Mouse (Mus musculus) c-Kit-positive CD71-negative TER-119-negative erythroid progenitor cells, embryonic 14.5 days (primary cell): Measurements from ENCODE around the gene Slpi.

ENCODE experiments used
- DNase-seq: peaks from one replicate; pipeline ENCODE4 v3.0.0-alpha.2; 2013; ENCODE audit warnings: low read depth

Gene Slpi

DNA sequence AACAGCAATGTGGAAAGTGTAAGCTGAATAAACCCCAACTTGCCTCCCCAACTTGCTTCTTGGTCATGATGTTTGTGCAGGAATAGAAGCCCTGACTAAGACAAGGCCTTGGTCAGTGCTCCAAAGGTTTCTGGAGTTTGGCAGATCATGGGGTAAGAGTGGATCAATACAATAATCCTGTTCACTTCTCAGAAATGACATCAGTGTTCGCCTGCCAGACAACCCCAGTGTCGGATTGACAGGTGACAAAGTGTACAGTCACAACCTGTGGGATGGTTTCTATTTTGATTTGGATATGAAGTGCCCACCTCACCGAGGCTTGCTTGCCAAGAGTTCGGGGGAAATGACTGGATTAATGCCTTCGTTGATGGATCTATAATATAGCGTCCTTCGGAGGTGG lies 32.4 kb upstream of the Slpi start:
- no peak for DNase-seq

DNA sequence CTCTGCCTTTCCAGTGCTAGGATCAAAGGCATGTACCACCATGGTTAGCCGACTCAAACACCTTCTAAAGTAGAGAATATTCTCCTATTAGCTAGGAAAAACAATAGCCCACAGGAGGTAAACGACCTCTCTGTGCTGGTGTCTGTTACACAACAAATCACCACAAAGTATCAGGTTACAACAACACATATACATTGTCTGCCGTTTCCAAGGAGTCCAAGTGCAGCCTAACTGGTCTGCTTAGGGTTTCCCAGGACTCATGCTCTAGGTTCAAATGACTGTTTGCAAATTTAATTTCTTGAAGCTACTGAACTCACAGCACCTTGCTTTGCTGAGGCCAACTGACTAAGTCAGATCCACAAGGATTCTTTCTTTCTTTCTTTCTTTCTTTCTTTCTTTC lies 30.6 kb upstream of the Slpi start:
- DNase-seq = no peak

DNA sequence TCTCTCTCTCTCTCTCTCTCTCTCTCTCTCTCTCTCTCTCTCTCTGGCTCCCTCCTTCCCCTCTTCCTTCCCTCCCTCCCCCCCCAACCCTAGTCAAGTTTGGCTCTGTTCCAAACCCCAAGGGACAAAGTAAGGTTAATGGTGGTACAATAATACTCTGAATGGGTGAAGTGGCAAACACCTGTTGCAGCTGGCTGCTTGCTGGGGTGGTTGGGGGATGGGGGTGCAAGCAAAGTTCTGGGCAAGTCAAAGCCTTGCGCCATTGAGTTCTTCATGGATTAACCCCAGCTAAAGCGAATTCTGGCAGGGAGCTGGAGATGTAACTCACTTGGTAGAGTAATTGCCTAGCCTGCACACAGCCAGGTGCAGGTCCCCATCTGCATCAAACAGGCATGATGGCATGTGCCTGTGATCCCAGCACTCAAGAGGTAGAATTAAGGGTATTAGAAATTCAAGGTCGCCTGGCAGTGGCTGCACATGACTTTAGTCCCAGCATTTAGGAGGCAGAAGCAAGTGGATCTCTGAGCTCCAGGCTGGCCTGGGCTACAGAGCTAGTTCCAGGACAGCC lies 29.5 kb upstream of the Slpi start:
- no peak for DNase-seq

DNA sequence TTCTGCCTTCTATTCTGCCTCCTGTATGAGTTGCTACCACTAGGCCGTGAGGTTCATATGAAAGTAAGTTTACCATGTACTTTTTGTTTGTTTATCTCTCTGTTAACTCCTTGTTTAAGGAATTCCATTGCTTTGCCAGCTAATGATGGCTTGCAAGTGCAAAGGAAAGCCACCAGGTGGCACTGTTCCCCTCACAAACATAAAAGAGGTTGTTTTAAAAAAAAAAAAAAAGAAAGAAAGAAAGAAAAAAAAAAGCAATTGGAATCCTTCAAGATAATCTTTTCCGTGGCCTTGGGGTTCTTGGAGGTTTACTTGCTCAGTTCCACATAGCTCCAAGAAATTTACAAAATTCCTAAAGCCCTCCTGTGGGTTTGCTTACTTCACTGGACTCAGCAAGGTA lies 28.3 kb upstream of the Slpi start:
- DNase-seq = no peak

DNA sequence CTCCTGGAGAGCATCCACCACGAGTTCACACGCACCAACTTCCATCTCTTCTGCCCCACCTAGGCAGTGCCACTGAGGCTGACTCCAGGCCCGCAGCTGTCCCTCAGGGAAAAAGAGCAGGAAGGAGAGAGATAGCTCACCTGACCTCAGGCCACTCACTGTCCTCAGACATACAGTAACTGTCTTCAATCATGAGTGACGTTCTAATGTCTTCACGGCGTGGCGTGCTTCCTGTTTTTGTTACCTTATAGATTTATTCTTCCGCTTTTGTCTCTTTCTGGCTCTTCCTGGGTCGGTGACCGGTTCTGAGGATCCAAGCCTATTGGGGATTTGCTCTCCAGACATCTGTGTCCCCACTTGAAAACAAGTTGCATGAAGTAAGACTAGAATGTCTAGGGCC lies 25.7 kb upstream of the Slpi start:
- no peak for DNase-seq

DNA sequence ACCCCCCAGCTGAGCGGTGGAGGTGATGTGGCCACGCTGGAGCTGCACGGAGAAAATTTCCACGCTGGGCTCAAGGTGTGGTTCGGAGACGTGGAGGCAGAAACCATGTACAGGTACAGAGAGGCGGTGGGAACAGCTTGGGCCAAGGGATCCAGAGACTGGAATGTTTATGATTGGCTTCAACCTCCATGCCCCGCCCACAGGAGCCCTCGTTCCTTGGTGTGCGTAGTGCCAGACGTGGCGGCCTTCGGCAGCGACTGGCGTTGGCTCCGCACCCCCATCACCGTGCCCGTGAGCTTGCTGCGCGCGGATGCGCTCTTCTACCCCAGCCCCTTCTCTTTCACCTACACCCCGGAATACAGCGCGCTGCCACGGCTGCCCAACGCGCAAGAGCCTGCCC lies 25.3 kb upstream of the Slpi start:
- no peak for DNase-seq

DNA sequence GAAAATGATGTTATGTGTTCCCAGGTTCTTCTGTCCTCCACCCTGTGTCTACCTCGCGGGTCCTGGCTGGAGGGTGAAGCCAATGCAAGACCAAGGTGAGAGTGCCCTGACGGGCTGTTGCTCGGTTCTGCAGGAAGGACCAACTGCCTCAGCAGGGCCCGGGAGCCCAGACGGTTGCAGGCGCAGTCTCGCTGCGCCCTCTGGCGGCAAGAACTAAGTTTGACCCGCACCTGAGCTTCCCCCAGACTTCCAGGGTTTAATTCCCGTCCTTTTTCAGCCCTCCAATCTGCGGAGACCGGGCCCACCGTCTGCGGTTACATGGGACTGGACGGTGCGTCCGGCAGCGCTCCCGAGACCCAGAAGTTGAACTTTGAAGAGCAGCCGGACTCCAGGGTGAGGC lies 18.8 kb upstream of the Slpi start:
- DNase-seq = no peak

DNA sequence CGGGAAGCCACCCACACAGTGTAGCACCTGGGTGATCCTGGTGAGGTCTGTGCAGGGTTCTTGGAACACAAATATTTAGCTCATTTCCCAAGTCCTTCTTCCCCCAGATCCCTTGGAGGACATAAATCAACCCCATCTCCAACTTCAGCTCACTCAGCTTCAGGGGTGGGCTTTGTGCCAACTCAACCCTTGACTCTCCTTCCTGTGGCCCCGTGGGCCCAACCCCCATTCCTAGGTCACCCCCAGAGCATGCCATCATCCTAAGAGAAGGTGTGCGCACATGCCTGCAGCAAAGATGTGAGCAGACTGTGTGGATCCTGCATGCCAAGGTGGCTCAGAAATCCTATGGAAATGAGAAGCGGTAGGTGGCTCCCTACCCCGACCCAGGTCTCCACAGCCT lies 16.6 kb upstream of the Slpi start:
- DNase-seq = no peak

DNA sequence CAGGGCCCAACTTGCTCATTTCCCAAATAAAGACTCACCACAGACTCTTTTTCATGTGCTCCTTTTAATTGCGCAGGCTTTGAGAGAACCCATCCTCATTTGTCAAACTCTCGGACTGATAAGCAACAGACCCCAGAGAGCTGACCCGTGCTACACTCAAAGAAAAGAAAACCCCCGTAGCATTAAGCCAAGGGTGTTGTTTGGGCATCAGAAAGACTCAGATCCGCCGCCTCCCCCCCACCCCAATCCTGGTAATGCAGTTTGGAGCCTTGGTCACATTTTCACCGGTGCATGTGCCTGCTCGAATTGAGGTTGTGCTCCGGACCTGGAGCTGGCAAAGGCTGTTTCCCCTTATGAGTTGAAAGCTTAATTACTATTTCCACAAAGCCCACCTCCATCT lies 16.2 kb upstream of the Slpi start, which contains the start of gene Matn4:
TSS of gene Matn4 (minus strand) at position 101 of the 400 bp plus-strand sequence.
- DNase-seq = no peak

DNA sequence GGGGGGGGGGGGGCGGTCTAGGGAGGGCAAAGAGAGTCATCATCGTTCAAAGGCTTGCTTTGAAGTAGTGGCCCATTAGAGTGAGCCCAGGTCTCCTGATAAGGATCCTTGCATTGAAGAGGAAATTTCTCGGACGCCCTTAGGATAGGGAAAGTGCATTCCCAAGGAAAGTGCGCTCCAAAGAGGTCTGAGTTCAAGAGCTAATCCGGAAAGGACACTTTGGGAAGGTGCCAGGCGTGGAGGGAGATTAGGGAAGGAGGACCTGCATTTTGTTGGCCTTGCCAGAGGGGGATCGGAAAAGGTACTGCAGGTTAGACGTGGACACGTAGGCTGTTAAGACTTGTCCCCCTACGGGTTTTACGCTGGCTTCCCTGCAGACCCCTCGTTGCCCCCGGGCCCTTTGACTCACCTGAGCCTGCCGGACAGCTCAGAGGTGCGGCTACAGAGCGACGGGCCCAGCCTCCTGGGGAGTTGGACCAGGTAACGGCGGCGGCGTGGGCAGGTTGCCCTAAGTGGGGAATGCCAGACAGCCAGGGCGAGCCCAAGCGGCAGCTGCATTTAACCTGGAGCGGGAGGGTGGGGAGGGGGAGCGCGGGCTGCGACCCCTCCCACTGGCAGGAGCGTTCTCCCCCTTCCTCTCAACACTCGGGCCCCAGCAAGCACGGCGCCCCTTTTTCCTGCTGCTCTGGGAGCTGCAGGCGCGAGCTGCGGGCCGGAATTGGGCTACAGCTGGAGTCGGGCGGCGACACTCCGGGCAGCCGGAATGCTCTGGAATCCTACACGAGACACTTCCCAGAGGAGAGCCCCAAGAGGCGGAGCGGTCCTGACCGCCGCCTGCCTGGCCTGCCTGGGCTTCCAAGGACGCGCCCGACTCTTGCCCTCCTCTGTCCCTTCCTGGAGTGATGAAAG lies 15.4 kb upstream of the Slpi start:
- DNase-seq = no peak

DNA sequence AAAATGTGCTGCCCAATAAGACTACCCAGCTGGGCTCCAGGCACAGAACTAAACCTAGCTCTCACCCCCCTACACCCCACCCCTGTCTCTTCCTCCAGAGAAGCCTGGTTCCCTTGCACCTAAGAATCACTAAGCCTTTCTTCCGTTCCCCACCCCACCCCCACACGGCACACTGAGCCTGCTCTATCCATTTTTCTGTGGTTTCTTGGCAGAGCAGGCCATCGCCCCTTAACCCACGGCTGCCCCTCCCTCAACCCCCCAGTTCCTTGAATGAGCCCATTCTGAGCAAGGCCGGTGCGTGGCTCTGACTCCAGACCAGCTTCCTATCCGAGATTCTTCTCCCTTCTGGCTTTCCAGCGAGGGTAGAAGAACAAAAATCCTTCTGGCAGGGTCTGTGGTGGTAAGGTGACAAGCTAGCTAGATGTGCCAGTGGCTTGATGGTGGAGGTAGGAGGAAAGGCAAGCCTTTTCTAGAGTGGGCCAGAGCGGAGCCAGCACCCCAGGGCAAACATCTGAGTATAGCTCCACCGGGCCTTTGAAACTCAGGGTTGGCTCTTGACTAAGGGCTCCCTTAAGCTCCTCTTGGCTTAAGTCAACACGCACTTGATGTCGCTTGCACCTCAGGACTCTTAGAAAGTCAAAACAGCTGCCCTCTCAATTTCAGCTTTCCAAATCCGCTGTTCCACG lies 14.6 kb upstream of the Slpi start:
- no peak for DNase-seq

DNA sequence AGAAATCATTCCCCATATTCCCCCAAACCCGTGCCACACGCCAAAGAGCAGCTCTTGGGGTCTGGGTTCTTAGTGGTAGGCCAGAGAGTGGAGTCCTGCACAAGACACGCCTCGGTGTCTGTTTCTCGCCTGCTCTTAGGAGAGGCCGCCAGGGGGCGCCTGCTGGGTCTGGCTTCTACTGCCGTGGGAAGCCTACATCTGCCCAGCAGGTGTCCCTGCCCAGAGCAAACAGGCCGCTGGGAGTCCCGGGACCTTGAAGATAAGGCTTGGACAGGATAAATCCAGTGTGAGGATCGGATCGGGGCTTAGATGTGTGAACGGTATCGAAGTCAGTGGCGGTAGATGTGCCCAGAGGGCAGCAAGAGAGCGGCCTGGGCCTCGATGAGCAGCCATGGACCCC lies 14.0 kb upstream of the Slpi start, which contains the start of gene Rbpjl:
TSS of gene Rbpjl (plus strand) at position 236 of the 400 bp plus-strand sequence.
- DNase-seq = no peak

DNA sequence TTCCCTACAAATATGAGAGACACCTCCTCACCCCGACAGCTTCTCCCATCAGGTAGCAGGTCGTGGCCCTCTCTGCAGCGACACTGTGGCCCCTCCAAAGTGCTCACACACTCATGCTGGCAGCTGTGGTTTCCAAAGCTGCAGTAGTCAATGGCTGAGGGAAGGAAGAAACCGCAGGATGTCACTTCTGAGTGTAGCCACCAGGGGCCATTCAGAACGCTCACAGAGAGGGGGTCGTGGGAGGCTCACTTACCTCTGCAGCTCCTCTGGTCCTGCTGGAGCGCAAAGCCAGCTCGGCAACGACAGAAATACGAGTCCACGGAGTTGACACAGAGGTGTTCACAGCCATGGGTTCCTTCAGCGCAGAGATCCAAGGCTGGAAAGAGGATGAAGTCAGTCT lies 8.0 kb upstream of the Slpi start:
- DNase-seq = no peak

DNA sequence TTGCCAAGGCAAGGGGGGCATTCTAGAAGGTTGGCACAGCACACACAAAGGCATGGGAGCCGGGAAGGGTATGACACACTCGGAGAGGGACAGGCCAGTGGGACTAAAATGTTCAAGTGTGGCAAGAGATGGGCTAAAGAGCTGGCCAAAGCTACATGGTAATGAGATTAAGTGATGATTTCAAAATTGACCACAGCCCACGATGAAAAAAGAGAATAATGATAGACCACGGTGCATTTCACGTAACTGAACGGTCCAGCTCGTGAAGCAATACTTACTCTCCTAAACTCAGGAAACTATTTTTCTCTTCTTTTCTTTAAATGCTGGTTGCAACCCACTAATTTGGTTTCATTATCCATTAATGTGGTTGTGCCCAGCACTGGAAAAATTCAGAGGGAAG lies 7.2 kb upstream of the Slpi start:
- no peak for DNase-seq

DNA sequence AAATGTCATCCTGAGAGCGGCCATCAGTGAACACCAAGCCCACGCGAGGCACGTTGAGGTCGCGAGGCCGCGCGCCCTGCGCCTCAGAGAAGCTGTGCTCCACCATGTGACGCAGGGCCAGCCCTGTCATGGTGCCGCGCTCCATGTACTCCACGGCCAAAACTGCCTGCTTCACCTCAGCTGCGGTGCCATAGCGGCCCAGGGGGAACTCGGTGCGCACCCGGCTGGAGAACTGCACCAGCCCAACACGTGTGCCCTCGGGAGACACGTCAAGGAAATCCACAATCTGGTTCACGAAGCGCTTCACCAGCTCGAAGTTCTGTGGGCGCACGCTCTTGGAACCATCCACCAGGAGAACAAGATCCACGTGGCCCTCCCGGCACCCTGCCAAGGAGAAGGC lies 4.2 kb upstream of the Slpi start:
- DNase-seq = no peak

DNA sequence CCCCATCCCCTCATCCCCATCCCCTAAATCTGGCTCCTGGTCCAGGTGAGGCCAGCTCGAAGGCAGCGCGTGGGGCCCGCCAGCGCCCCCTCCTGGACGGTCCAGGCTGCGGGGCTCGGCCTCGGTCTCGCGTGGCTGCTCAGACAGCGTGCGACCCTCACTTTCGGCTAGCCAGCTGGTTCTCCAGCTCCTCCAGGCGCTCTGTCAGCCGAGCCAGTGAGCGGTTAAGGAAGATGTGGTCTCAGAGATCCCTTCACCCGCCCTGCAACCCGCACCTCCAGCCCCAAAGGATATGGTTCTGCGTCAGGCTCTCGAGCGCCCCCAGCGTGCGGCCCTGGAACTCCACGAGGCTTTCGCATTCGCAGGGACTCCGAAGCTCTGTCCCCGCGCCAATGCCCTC lies 604 bp upstream of the Slpi start:
- DNase-seq = peak; percentile 62

DNA sequence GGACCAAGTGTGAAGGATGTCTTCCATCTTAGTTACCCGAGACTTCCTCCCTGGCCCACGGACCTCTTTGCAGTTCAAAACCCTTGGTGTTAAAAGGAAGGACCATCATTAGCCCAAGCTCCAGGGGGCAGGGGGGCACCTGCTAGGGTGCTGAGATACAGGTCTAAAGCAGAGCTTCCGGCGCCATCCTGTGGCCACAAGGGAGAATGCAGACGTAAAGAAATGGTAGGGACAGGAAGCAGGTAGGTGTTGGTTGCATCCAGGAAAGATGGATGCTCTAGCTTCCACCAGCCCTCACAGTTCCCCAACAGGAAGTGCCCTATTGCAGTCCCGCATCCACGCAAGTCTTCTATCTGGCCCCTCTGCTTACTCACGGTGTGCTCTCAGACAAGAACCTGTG lies 1.9 kb downstream of the Slpi start:
- no peak for DNase-seq

DNA sequence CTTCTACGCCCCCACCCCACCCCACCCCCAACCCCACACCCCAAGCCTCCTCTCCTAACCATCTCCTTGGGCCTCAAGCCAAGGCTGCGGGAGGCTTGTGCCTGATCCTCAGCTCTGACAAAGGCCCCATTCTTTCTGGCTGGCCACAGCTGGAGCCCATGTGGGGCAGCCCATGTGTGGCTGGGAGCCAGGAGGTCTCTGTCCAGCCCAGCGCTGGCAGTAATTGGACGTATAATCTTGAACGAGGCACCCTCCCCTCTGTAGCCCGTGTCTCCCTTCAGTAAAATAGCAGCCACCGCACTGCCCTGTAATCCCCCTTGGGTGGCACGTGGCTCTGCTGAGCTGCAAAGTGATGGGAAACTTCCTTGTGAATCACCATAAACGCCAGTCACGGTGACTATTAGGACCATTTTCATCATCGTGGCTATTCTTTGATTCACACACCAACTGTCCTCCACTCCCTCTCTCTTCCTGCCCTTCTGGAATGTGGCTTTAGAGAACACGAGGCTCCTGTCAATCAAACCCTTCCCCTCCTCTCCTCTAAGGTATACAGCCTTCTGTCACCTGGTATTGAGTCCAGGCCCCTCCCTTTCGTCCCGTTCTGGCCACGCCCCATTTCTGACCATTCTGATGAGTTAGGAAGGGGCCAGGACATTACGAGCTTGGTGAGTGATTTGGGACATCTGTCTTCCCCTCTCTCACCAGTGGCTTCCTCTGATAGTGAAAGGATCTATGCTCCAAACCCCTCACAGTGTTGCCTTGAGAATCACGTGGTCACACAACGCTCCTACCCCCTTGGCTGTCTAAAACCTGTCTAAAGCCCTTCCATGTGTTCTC lies 2.8 kb downstream of the Slpi start:
- no peak for DNase-seq

DNA sequence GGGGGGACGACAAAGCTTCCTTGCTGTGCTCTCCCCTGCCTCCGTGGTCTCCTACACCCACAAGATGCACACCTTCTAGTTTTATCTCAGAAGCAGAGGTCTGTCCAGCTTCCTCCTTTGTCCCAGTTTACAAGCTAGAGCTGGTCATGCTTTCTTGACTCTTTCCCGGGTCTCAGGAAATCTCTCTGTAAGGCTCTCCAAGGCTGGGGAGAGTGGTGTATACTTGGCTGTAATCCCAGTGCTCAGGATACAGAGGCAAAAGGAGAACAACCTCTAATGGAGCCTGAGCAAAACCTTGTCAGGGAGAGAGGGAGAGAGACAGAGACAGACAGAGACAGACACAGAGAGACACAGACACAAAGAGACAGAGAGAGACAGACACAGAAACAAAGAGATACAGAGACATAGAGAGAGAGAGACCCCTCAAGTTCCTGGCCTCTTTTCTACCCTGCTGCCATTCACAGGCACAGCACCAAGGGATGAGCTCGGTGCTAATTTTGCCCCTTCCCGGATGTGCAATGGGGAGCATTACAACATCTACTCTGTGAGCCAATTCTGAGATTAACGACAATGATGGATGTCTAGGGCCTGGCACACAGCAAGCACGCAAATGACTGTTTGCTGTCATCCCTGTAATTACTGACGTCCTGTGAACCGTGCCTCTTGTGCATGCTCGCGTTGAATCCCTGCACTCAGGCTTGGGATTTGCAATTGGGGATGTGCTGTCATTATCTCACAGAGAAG lies 5.1 kb downstream of the Slpi start:
- DNase-seq = no peak

DNA sequence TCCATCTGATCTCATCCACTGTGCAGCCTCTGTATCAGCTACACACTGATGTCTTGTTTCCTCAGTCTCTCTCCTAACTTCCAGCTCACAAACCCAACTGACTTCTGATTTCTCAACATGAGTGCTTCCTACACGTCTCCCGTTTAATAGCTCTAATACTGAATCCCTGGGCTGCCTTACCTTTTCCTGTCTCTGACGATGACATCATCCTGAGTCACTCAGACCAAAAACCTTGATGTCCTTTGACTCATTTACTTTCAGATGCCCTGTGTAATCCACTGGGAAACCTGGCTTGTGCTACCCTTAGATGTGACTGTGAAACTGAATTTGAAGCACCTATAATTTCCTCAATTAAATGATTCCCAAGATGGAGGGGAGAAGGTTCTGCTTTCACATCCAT lies 5.9 kb downstream of the Slpi start:
- no peak for DNase-seq

DNA sequence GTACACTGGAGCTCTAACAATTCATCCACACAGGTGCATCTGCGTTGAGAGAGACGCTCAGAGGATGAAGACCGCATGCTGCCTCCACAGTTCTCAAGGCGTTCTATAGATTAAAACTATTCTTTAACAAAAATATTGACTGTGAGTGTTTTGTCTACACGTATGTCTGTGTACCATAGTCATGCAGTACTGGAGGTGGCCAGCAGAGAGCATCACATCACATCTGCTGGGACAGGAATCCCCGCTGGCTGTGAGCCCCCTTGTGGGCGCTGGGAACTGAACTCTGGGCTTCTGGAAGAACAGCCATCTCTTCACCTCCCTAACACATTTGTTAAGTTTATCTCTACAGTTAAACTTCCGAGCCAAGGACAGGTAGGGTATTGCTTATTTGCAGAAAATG lies 7.2 kb downstream of the Slpi start:
- DNase-seq = no peak
